Mouse (Mus musculus) adrenal gland, postnatal 25 days (tissue): Measurements from ENCODE around the gene Epm2aip1. TPM values are rescaled to one million over a fixed set of nuclear protein-coding genes. Genes with fewer than 3 reads are reported as not detected.

ENCODE experiments used
- DNase-seq: peaks from one replicate; pipeline ENCODE4 v3.0.0; 2021; ENCODE audit warnings: mixed read lengths
- long read RNA-seq: library from polyadenylated mRNA; stranded (forward); transcript quantifications from one replicate; pipeline ENCODE4 v2.0.0, GENCODE M21; 2021
- total RNA-seq: library from RNA; stranded (reverse); gene quantifications from 2 replicates; pipeline ENCODE4 v1.2.3, GENCODE M21; 2021

Epm2aip1 gene
- total RNA-seq, result 48.5 and 61.5 TPM in 2 replicates
- long read RNA-seq, full-length matches to known transcripts, result 10 of 10 reads
- long read RNA-seq, partial matches to known transcripts, result 0 of 10 reads
- long read RNA-seq, other reads (novel, unspliced or antisense), result 0 of 10 reads

GRCm38 (mm10) chr9:111271434-111272160 lies at the start of gene Epm2aip1, which contains the start of gene Mlh1:
Gene Epm2aip1, plus strand, starts transcription at chr9:111271929.
Gene Mlh1, minus strand, starts transcription at chr9:111271791.
- DNase-seq, result peak; percentile 99

DNA sequence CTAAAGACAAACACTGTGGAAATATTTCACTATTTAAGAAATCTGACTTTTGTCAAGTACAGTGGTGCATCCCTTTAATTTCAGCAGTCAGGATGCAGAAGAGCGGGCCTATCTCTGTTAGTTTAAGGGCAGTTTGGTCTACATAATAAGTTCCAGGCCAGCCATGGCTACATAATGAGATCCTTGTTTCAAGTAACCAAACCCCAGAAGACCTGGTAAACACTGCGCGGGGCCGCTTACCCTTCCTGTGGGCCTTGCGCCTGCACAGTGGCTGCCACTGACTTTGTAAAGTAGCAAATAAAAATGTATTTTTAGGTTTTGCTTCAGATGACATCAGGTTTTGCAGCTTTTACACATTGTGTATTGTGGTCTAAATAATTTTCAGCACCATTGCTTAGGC lies 48.3 kb upstream of the Epm2aip1 start:
- no peak for DNase-seq

DNA sequence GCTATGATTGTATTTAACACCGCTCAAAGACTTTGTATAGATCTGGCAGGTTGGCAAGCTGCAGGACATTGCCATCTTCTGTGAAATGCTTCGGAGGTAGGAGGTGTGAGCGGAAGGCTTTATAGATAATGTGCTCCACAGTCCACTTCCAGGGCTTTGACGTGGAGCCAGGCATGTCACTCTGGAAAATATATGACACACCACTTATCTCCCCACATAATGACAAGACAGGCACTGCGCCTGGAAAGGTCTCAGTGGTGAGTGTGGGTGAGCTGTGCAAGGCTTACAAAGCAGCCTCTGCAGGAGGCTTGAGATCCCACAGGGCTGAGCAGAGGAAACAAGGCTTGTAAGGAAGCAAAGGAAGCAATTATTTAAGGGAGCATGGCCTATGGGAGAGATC lies 43.3 kb upstream of the Epm2aip1 start:
- DNase-seq, result no peak

DNA sequence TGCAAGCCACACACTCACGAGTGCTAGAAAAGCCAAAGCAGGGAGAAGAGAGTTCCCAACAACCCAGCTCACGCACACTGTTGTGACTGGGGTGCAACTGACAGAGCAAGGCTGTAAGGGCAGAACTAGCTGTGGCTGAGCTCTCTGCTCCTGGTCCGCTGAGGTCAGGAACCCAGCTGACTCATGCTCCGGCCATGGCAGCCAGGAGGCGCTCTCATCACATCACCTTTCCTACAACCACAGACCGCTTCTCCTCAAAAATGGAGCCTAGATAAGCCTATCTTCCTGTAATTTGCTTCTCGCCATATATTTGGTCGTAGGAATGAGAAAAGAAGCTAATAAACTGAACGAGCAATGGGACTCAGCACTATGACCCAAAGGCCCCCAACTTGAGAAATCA lies 37.0 kb upstream of the Epm2aip1 start:
- no peak for DNase-seq

DNA sequence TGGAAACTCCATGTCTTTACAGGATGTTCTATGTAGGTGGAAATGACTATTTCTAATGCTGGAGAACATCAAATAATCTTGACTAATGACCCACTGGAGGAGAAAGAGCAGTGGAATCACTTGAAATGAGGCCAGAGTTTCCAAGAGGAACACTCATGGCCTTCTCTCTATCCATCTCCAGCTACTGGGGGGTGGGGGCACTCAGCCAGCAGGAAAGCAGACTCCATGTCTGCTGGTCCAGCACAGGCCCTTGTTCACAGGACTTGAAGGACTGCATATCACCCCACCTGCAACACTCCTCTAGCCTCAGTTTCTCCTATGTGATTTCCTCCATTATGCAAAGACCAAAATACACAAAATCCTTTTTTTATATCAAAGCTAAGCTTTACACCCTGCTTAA lies 34.0 kb upstream of the Epm2aip1 start:
- no peak for DNase-seq

DNA sequence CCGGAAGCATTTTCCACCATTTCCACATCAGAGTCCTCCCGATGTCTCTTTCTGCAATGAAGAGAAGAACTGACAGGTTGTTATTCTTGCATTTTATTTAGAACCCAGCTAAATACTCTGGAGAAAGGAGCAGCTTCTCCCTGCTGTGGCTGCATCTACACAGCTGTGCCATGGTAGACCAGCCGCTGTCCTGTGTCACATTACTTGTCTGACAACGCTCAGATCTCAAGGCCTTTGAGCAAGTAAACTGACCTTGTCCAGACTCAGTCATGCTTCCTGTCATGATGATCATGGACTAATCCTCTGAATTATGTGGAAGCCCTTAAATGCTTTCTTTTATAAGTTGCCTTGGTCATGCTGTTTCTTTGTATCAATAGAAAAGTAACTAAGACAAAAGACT lies 31.9 kb upstream of the Epm2aip1 start:
- peak; percentile 19 for DNase-seq

- no peak for DNase-seq
Measured at GRCm38 (mm10) chr9:111243384-111243783, 28.3 kb upstream of the Epm2aip1 start.

GRCm38 (mm10) chr9:111245546-111245945 lies 26.2 kb upstream of the Epm2aip1 start:
- DNase-seq, result no peak

GRCm38 (mm10) chr9:111247682-111248246 lies 24.0 kb upstream of the Epm2aip1 start:
- no peak for DNase-seq

DNA sequence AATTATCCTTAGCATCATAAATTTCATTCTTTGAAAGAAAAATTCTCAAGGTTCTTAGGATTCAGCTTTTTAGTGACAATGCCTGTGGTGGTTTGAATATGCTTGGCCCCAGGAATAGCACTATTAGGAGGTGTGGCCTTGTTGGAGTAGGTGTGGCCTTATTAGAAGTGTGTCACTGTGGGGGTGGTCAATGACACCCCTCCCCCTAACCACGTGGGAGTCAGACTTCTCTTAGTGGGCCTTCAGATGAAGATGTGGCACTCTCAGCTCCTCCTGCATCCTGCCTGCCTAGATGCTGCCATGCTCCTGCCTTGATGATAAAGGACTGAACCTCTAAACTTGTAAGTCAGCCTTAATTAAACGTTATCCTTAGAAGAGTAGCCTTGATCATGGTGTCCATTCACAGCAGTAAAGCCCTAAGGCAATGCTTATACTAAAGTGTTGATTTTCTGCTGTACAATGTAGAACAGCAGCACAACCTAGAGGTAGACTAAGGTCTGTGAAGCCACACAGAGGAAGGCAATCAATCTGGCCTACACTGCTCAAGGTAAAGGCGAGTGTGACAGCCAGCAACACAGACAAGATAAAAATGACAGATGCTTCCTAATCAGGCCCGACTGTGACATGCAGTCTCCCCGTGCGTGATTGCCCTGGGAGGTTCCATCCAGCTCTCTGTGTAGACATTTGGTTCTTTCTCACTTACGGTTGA lies 19.4 kb upstream of the Epm2aip1 start:
- DNase-seq, result no peak

DNA sequence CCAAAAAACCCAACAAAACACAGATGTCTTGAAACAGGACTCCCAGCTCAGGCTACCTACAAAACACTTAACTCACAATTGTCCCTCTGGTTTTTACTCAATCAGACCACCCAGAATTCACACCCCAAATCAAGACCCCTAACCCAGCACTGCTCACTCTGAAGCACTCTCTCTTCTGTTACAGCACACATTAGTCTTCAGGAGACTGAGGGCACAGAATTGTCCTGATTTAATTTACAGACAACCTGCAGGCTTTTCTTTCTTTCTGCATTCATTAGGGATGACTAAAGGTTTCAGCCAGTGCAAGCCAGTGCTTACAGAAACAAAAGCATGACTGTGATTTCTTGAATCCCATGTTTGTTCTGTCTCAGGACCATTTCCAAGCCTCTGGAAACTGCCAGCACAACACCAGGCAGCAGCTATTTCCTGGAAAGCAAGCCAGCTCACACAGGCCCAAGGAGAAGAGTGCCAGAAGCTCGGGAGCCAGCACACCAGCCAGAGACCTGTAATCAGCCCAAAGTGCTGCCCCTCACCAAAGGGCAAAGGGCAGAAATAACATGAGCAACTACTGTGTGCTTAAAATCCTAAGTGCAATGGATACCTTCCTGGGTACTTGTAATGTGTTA lies 11.3 kb upstream of the Epm2aip1 start:
- DNase-seq, result no peak

DNA sequence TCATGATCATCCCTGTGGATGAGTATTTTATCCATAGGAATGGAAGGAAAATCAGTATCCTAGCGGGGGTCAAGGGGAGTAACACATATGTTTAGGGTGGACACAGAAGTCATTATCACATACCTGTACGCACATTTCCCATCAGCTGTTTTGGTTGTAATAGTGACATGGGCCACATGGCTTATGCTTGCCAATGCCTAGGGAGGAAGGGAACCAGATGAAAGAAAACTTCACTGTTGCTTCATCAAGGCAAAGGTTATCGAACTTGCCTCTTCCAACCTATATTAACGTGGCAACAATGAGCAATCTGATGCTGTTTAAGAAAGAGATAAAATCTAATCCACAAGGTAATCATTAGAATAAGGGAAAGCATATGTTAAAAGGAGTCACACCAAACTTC lies 10.4 kb upstream of the Epm2aip1 start:
- no peak for DNase-seq

GRCm38 (mm10) chr9:111267998-111268397 lies 3.7 kb upstream of the Epm2aip1 start:
- DNase-seq, result no peak

DNA sequence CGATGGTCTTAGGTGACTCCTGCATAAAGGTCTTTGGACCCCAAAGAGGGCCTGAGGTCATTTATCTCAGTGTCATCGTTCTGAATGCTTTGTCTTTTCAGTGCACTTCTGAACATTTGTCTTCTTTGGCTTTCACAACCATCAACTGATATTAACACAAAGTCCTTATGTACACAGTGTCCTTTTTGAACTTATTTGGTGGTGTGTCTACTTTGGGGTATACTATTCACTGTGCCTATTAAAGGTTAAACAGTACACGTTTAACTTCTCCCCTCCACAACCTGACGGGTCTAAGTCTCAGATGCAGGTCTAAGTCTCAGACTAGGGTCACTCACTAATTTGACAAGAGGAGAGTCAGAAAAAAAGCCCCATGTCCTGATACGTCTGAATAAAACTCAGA lies 1.1 kb upstream of the Epm2aip1 start:
- DNase-seq, result no peak

GRCm38 (mm10) chr9:111271056-111271433 lies 684 bp upstream of the Epm2aip1 start:
- DNase-seq, result no peak

DNA sequence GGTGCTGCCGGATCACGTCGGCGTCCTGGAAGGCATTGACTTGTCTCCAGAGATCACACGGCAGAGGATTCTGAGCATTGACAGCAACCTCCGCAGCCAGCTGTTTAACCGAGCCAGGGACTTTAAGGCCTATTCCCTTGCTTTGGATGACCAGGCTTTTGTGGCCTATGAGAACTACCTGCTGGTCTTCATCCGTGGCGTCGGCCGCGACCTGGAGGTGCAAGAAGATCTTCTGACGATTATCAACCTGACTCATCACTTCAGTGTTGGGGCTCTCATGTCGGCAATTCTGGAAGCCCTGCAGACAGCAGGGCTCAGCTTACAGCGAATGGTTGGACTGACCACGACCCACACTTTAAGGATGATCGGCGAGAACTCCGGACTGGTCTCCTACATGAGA lies 627 bp downstream of the Epm2aip1 start:
- no peak for DNase-seq

GRCm38 (mm10) chr9:111272996-111273785 lies 1.5 kb downstream of the Epm2aip1 start:
- no peak for DNase-seq

GRCm38 (mm10) chr9:111273958-111274357 lies 2.2 kb downstream of the Epm2aip1 start:
- DNase-seq, result no peak

- no peak for DNase-seq
Measured at GRCm38 (mm10) chr9:111275156-111275555, 3.4 kb downstream of the Epm2aip1 start.

GRCm38 (mm10) chr9:111285061-111285460 lies 13.3 kb downstream of the Epm2aip1 start:
- no peak for DNase-seq

- DNase-seq, result no peak
Measured at GRCm38 (mm10) chr9:111285676-111286075, 13.9 kb downstream of the Epm2aip1 start.

GRCm38 (mm10) chr9:111286468-111286867 lies 14.7 kb downstream of the Epm2aip1 start:
- DNase-seq, result no peak
